Mouse (Mus musculus) intestine, postnatal 0 days (tissue): ENCODE results near the gene Gm9903. TPM values are rescaled to one million over a fixed set of nuclear protein-coding genes. Genes with fewer than 3 reads are reported as not detected.
A peak's percentile ranks its signal among the peaks of the same experiment; 100 is the strongest.

Experiments used
- ATAC-seq: fragments of 200-750 bp; cut with Nextera tagmentation; 2 replicates; pipeline ENCODE4 v1.8.0; 2017; ENCODE audit warnings: mild to moderate bottlenecking, moderate TSS enrichment, moderate library complexity
- H3K27ac ChIP-seq: fragments of 300-500 bp; sonication (generic); 2 replicates; pipeline ENCODE4 v1.5.1; 2014; ENCODE audit warnings: mild to moderate bottlenecking, low read depth, low read length, moderate library complexity
- H3K27me3 ChIP-seq: fragments of 300-500 bp; sonication (generic); replicated peaks from 2 replicates; pipeline ENCODE4 v1.6.1; 2014; ENCODE audit warnings: low read length, mixed read lengths; ENCODE audit not compliant: control insufficient read depth, insufficient read depth
- H3K36me3 ChIP-seq: fragments of 300-500 bp; sonication (generic); 2 replicates; pipeline ENCODE4 v1.6.1; 2014; ENCODE audit warnings: mild to moderate bottlenecking, moderate library complexity; ENCODE audit not compliant: control insufficient read depth, insufficient read depth
- H3K4me1 ChIP-seq: fragments of 300-500 bp; sonication (generic); replicated peaks from 2 replicates; pipeline ENCODE4 v1.6.1; 2014; ENCODE audit warnings: antibody characterized with exemption, low read length, mixed read lengths; ENCODE audit not compliant: control insufficient read depth, insufficient read depth
- H3K4me2 ChIP-seq: fragments of 300-500 bp; sonication (generic); replicated peaks from 2 replicates; pipeline ENCODE4 v1.6.1; 2014; ENCODE audit warnings: low read depth, mild to moderate bottlenecking, moderate library complexity
- H3K4me3 ChIP-seq: fragments of 300-500 bp; sonication (generic); 2 replicates; pipeline ENCODE4 v1.5.1; 2014; ENCODE audit warnings: low read depth, low read length
- H3K9ac ChIP-seq: fragments of 300-500 bp; sonication (generic); 2 replicates; pipeline ENCODE4 v1.6.1; 2014; ENCODE audit warnings: mild to moderate bottlenecking, low read depth, low read length
- H3K9me3 ChIP-seq: fragments of 300-500 bp; sonication (generic); 2 replicates; pipeline ENCODE4 v1.6.1; 2016; ENCODE audit warnings: mixed run types; ENCODE audit not compliant: control insufficient read depth
- CTCF ChIP-seq: sonication (generic); IDR thresholded peaks from 2 replicates; pipeline ENCODE4 v1.5.1; 2016; ENCODE audit warnings: low read depth, mild to moderate bottlenecking, control low read depth, antibody characterized with exemption, moderate library complexity
- WGBS: fragments of 180-500 bp; shearing (Covaris S2); extraction: QIAGEN DNeasy Blood & Tissue Kit; methylation state at CpG from one replicate; pipeline ENCODE4 v1.1.7; 2014; 5-methylcytosine and 5-hydroxymethylcytosine counted together
- polyA plus RNA-seq: library from polyadenylated mRNA; unstranded; fragments of >200 nt; fragmentation: Nextera tagmentation; extraction: Ambion mirVana; gene quantifications from 2 replicates; pipeline ENCODE4 v1.2.1, GENCODE M21; 2015

The Gm9903 gene
- polyA plus RNA-seq: 0.42 and 0.52 TPM in 2 replicates

DNA sequence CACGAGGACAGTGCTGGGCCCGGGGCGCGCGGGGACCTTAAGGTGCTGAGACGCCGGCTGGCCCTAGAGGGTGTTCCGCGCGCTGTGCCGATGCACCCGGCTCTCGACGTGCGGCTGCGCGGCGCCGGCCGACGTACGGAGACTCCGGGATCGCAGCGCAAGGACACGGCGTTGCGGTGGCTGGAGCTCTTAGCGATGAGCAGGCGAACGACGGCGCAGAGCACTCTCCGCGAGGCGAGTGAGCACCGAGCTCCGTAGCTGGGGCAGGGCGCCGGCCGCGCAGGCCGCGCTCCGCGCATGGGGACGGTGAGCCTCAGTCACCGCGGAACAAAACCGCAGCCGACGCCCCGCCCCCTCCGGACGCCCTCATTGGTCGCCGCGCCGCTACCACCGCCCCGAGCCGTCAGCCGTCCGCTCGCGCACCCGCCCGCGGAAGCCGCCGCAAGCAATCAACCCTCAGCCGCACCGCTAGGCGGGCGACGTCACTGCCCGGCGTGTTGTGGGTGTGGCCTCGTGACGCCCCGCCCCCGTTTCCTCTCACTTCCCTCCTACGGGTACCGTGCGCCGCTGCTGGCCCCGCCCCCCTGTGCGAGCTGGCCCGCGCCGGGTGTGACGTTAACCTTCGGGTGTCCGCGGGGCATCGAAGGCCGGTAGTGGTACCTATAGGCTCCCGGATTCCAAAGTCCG, at the start of gene Gm9903, which contains the start of gene Fam53a:
TSS of gene Gm9903 (plus strand) at position 625 of the 687 bp plus-strand sequence.
TSS of gene Fam53a (minus strand) at position 335 of the 687 bp plus-strand sequence.
- peak within 1 kb of the TSS; percentile 83 for H3K4me3 ChIP-seq
- peak within 1 kb of the TSS; percentile 89 for H3K4me2 ChIP-seq
- H3K9ac ChIP-seq: peak within 1 kb of the TSS; percentile 87
- H3K27me3 ChIP-seq: no peaks in the 10 kb centered on the region
- no peaks in the 10 kb centered on the region for H3K36me3 ChIP-seq
- peaks cover 6% of the 10 kb centered on the region; the same call in 1 of the 2 replicates for H3K4me1 ChIP-seq
- TF ChIP-seq CTCF: no peak; the same call in 1 of the 2 replicates
- peak within 1 kb of the TSS; percentile 93 for H3K27ac ChIP-seq
- no peaks in the 10 kb centered on the region for H3K9me3 ChIP-seq
- under 1% methylated on average over 94 of the region's 99 CpGs for WGBS
- ATAC-seq: peak; percentile 96

DNA sequence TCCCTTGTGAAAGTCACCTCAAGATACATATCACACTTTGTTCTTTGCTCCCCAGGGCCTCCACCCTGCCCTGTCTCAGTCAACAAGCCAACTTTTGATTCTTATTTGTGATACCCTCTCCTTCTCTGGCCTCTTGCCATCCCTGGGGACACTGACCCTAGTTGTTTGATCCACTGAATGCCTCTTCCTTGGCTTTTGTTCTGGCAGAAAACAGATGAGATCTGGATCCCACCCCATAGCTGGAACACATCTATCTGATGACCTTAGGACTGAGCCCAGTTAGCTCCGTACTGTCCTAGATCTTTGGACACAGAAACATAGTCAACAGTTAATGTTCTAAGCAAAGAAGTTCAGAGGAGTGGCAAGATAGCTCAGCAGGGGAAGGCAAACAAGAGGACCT, 49.4 kb upstream of the Gm9903 start:
- TF ChIP-seq CTCF: no peak
- Histone ChIP-seq H3K27me3 (no peaks in the 10 kb centered on the region), H3K4me2 (no peak overlapping the region), H3K36me3 (no peaks in the 10 kb centered on the region), H3K9ac (no peak overlapping the region), H3K4me1 (no peaks in the 10 kb centered on the region), H3K4me3 (no peak overlapping the region), H3K9me3 (no peaks in the 10 kb centered on the region), H3K27ac (no peak overlapping the region)
- WGBS: 49% methylated on average over 1 of the region's 1 CpGs
- ATAC-seq: no peak

DNA sequence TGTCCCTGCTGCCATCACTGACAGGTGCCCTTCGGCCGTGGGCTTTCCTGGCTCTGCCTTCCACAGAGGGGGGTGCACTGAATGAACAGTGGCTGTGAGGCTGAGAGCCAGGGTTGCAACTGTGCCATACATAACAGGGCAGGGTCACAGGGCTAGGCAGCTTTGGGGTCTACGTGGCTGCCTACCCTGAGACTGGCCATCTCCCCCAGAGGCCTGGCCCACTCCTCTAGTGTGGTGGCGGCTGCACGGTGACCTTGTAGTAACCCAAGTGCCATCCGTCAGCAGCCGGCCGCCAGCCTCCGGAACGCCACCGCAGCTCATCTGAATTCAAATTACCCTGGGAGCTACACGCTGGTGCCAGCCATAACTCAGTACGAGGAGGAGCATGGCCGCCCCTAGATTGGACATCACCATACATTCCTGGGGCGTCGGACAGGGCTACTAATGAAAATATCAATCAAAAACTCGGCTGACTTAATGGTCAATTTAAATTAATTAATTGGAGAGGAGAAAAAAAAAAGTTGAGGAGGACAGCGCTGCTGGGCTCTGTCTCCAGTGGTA, 42.1 kb upstream of the Gm9903 start:
- WGBS: 82% methylated on average over 18 of the region's 18 CpGs
- no peak overlapping the region for H3K9ac ChIP-seq

DNA sequence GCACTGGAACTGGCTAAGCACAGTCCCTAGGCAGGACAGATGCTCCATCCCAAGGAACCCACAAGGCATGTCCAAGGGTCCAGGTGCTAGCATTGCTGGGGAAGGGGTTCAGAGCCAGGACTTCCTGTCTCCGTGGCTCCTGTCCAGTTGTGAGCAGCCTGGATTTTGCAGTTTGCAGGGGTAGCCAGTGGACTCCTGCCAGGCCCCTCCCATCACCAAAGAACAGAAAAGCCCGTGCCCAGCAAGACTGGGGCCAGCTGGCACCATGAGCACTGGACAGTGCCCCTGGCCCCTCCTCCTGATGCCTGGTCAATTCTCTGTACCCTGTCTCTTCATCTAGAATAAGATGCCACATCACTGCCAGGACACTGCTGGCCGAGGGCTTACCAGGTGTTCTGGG, 41.7 kb upstream of the Gm9903 start:
- no peak overlapping the region for H3K27ac ChIP-seq
- no peaks in the 10 kb centered on the region for H3K36me3 ChIP-seq
- 67% methylated on average over 3 of the region's 3 CpGs for WGBS
- TF ChIP-seq CTCF: no peak
- ATAC-seq: no peak
- no peak overlapping the region for H3K4me3 ChIP-seq
- H3K4me2 ChIP-seq: no peak overlapping the region
- H3K9ac ChIP-seq: no peak overlapping the region
- no peaks in the 10 kb centered on the region for H3K9me3 ChIP-seq
- no peaks in the 10 kb centered on the region for H3K4me1 ChIP-seq
- no peaks in the 10 kb centered on the region for H3K27me3 ChIP-seq

More for the DNA sequence above, 42.1 kb upstream of the Gm9903 start:
- no peak overlapping the region for H3K27ac ChIP-seq
- no peaks in the 10 kb centered on the region for H3K4me1 ChIP-seq
- no peaks in the 10 kb centered on the region for H3K27me3 ChIP-seq
- no peak for TF ChIP-seq CTCF
- no peaks in the 10 kb centered on the region for H3K9me3 ChIP-seq
- H3K4me2 ChIP-seq: no peak overlapping the region
- 0 out of 2 replicates have a peak, but pooled peaks have one; percentile 21 for ATAC-seq
- no peak overlapping the region for H3K4me3 ChIP-seq
- no peaks in the 10 kb centered on the region for H3K36me3 ChIP-seq

DNA sequence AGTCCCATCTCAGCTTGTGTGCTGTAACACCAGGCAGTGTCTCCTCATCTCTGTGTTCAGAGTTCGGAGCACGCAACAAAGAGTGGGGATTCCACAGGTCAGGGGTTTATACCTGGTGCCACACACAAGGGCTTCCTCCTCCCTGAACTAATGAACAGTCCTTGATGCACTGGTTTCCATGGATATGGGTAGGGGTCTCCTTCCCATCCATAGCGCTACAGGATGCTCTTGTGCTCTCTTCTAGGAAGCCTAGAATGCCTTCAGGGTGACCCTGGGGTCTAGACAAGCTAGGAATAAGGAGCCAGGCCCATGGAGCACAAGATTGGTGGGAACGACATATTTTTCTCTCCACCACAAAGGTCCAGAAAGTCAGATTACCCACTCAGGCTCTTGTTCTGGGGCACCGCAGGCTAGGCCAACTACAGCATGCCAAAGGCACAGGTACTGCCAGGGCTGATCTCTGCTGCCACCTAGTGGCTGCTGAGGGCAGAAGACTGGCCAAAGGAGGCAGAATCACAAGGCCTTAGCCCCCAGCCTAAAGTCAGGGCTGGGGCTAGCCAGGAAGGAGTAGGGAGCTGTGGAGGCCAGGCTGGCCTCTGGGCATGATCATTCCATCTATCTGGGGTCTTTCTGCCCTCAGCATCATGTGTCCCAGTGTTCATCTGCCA, 40.4 kb upstream of the Gm9903 start:
- WGBS: 58% methylated on average over 5 of the region's 5 CpGs
- Histone ChIP-seq H3K4me3 (no peak overlapping the region), H3K4me2 (no peak overlapping the region), H3K36me3 (no peaks in the 10 kb centered on the region), H3K27ac (no peak overlapping the region), H3K4me1 (no peaks in the 10 kb centered on the region), H3K9ac (no peak overlapping the region), H3K9me3 (no peaks in the 10 kb centered on the region), H3K27me3 (no peaks in the 10 kb centered on the region)
- ATAC-seq: no peak
- peak; percentile 99 for TF ChIP-seq CTCF

DNA sequence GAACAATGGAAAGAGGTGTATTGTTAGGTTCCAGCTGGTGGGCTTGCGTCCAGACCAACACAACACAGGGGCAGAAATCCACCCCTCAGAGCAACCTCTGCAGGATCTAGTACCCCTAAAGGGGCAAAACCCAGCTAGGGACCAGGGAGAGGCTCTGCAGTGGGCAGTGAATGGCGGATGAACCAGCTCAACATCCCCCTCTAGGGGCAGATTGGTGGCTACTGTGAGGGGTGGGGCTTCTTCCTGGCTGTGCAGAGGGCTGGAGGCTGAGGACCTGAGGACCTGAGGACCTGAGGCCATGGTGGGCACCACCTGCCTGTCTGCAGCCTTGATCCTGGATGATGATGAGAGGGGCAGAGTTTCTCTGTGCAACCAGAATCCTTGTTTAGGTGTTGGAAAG, 36.1 kb upstream of the Gm9903 start:
- H3K4me1 ChIP-seq: no peaks in the 10 kb centered on the region

More for the DNA sequence above, 36.1 kb upstream of the Gm9903 start:
- Histone ChIP-seq H3K4me3 (no peak overlapping the region), H3K27ac (no peak overlapping the region), H3K36me3 (no peaks in the 10 kb centered on the region; the same call in 1 of the 2 replicates), H3K27me3 (no peaks in the 10 kb centered on the region), H3K9me3 (no peaks in the 10 kb centered on the region), H3K4me2 (no peak overlapping the region), H3K9ac (no peak overlapping the region)
- WGBS: 36% methylated on average over 2 of the region's 2 CpGs
- TF ChIP-seq CTCF: peak; percentile 58
- no peak for ATAC-seq
